Mouse (Mus musculus): ENCODE measurements at regions not wholly inside any gene's neighbourhood (a gene's known extent, or its start where the extent isn't known, plus 50 kb on each side); places are given as distances from the start of the nearest gene placed in this dataset.

GRCm38 (mm10) chr12:26244701-26245100 is 170.4 kb downstream of the Rnf144a start:
- DNase-seq: no peak

GRCm38 (mm10) chr12:26227557-26228020 is 187.5 kb downstream of the Rnf144a start:
- no peak for DNase-seq

- peak in 1 of 2 experiments; percentile 37 for DNase-seq
Measured at GRCm38 (mm10) chr12:26226363-26226762, 188.7 kb downstream of the Rnf144a start.

- DNase-seq: no peak
Measured at GRCm38 (mm10) chr12:26212447-26212846, 202.6 kb downstream of the Rnf144a start.

GRCm38 (mm10) chr12:26211423-26211822 is 203.6 kb downstream of the Rnf144a start:
- no peak for DNase-seq

GRCm38 (mm10) chr12:26206751-26207150 is 208.3 kb downstream of the Rnf144a start:
- DNase-seq: no peak

GRCm38 (mm10) chr12:26206036-26206435 is 209.0 kb downstream of the Rnf144a start:
- no peak for DNase-seq

- DNase-seq: no peak
Measured at GRCm38 (mm10) chr12:26191982-26192576, 223.0 kb downstream of the Rnf144a start.

- DNase-seq: peak; percentile 12 to 16
Measured at GRCm38 (mm10) chr12:26191268-26191981, 223.6 kb downstream of the Rnf144a start.

- no peak for DNase-seq
Measured at GRCm38 (mm10) chr12:26188996-26189395, 226.1 kb downstream of the Rnf144a start.

GRCm38 (mm10) chr12:26187091-26187862 is 227.8 kb downstream of the Rnf144a start:
- DNase-seq: no peak

GRCm38 (mm10) chr12:26184701-26185460 is 230.2 kb downstream of the Rnf144a start:
- DNase-seq: no peak

- no peak for DNase-seq
Measured at GRCm38 (mm10) chr12:26183021-26183420, 232.0 kb downstream of the Rnf144a start.

GRCm38 (mm10) chr12:26180846-26181245 is 234.2 kb downstream of the Rnf144a start:
- no peak for DNase-seq

GRCm38 (mm10) chr12:26176231-26176662 is 238.8 kb downstream of the Rnf144a start:
- no peak for DNase-seq

GRCm38 (mm10) chr12:26163416-26163815 is 251.6 kb downstream of the Rnf144a start:
- DNase-seq: no peak

- no peak for DNase-seq
Measured at GRCm38 (mm10) chr12:26160861-26161615, 254.0 kb downstream of the Rnf144a start.

GRCm38 (mm10) chr12:26152992-26153391 is 262.1 kb downstream of the Rnf144a start:
- no peak for DNase-seq

GRCm38 (mm10) chr12:26146336-26146735 is 268.7 kb downstream of the Rnf144a start:
- DNase-seq: no peak

GRCm38 (mm10) chr12:26145085-26145714 is 269.9 kb downstream of the Rnf144a start:
- no peak for DNase-seq

GRCm38 (mm10) chr12:26144616-26145015 is 270.4 kb downstream of the Rnf144a start:
- no peak for DNase-seq

All from adrenal gland, postnatal 36 days (tissue).